Mouse (Mus musculus) E14TG2a.4 (cell line): ENCODE measurements around the gene Mfsd2a.

ENCODE experiments used
- CTCF ChIP-seq: conservative IDR thresholded peaks from 2 replicates; pipeline ENCODE4 v1.5.1; 2014; ENCODE audit warnings: low read length
- POU5F1 ChIP-seq: IDR thresholded peaks from 2 replicates; pipeline ENCODE4 v1.6.1; 2014; ENCODE audit warnings: low read length, borderline replicate concordance

GRCm38 (mm10) chr4:122996221-122996617 lies 35.2 kb upstream of the Mfsd2a start:
- TF ChIP-seq CTCF, result no peak
- no peak for TF ChIP-seq POU5F1
